Mouse (Mus musculus) testis, adult 2 months (tissue): ENCODE results near the gene Dpp4.

ENCODE experiments used
- CTCF ChIP-seq: fragments of 200-500 bp; IDR thresholded peaks from 2 replicates; pipeline ENCODE4 v1.5.1; 2012; ENCODE audit warnings: low read depth, mild to moderate bottlenecking, inconsistent platforms, low read length, moderate library complexity; ENCODE audit not compliant: control insufficient read depth, insufficient read depth, insufficient replicate concordance
- POLR2A ChIP-seq: fragments of 200-500 bp; IDR thresholded peaks from 2 replicates; pipeline ENCODE4 v1.6.1; 2012; ENCODE audit warnings: low read depth, mild to moderate bottlenecking, inconsistent platforms, low read length, moderate library complexity; ENCODE audit not compliant: control insufficient read depth

GRCm38 (mm10) chr2:62306978-62307377 is 105.1 kb downstream of the Dpp4 start:
- TF ChIP-seq POLR2A = no peak
- no peak for TF ChIP-seq CTCF
